Comparison of ENCODE assay signal across 8 mouse cellular contexts in genomic region chr11:116138468-116139138, GRCm38 (mm10). TPM values are rescaled to one million over a fixed set of nuclear protein-coding genes. Genes with fewer than 3 reads are reported as not detected.
A peak's percentile ranks its signal among the peaks of the same experiment; 100 is the strongest.
DNase-seq lines count a peak whose midpoint lies in the region; ATAC-seq and TF ChIP-seq lines count a peak whose summit lies in the region.

Gene Mrpl38, minus strand, starts transcription at chr11:116138868.

- ATAC-seq in hindbrain, postnatal 0 days: peak; percentile 97
- ATAC-seq in megakaryocyte, adult 5-6 weeks (ENCODE audit: poor library complexity, severe bottlenecking): peak; percentile 93

- TF ChIP-seq CTCF in gastrocnemius, adult 2 months (IDR thresholded peaks at IDR 0.05): peak; percentile 86
- TF ChIP-seq CTCF in hindbrain, postnatal 0 days (IDR thresholded peaks at IDR 0.05; ENCODE audit: low read depth): peak; percentile 79
- TF ChIP-seq CTCF in left cerebral cortex, adult 2 months (IDR thresholded peaks at IDR 0.05): peak; percentile 75

- no peaks in the 10 kb centered on the region for H3K9me3 ChIP-seq in hindbrain, postnatal 0 days (ENCODE audit: low read length)

- DNase-seq in WW6 (ENCODE audit: low read depth, low spot score): peak; percentile 97
- DNase-seq in cerebellum, postnatal 4 days (ENCODE audit: low spot score in 2 of 2): peak; percentile 74 to 86
- peak; percentile 92 for DNase-seq in gastrocnemius, adult 2 months
- DNase-seq in hindbrain, postnatal 0 days (ENCODE audit: low spot score): peak; percentile 96
- DNase-seq in left cerebral cortex, adult 2 months (ENCODE audit: extremely low spot score in 1 of 2, low spot score in 2 of 2): peak; percentile 74 to 80
- DNase-seq in right cerebral cortex, adult 2 months (ENCODE audit: low spot score in 2 of 2): peak; percentile 78 to 81
- DNase-seq in urinary bladder, postnatal 14 days (ENCODE audit: low spot score): peak; percentile 90

- under 1% methylated on average over 59 of the region's 60 CpGs for WGBS in hindbrain, postnatal 0 days

- H3K27me3 ChIP-seq in hindbrain, postnatal 0 days (ENCODE audit: insufficient read depth, low read length): no peaks in the 10 kb centered on the region

- H3K4me1 ChIP-seq in hindbrain, postnatal 0 days (ENCODE audit: insufficient read depth, low read length): no peaks in the 10 kb centered on the region

- peak within 1 kb of the TSS; percentile 88 for H3K27ac ChIP-seq in gastrocnemius, adult 2 months
- H3K27ac ChIP-seq in hindbrain, postnatal 0 days: peak within 1 kb of the TSS; percentile 69
- peak within 1 kb of the TSS; percentile 79 for H3K27ac ChIP-seq in left cerebral cortex, adult 2 months

- peak within 1 kb of the TSS; percentile 98 for H3K4me3 ChIP-seq in gastrocnemius, adult 2 months
- peak within 1 kb of the TSS; percentile 86 for H3K4me3 ChIP-seq in hindbrain, postnatal 0 days (ENCODE audit: low read length)
- peak within 1 kb of the TSS; percentile 84 for H3K4me3 ChIP-seq in left cerebral cortex, adult 2 months

- 0 out of 2 replicates have a peak, but pooled peaks cover 8% of the 10 kb centered on the region for H3K36me3 ChIP-seq in hindbrain, postnatal 0 days (ENCODE audit: insufficient read depth, low read length)

- H3K9ac ChIP-seq in hindbrain, postnatal 0 days (replicated peaks; ENCODE audit: low read length): peak within 1 kb of the TSS; percentile 75

- intact Hi-C loops in gastrocnemius, adult 2 months (cut with DNase I): no loop called here
- intact Hi-C loops in left cerebral cortex, adult 2 months (cut with DNase I): loop anchor here (2.0 kb wide), 2 partner anchors 60 to 84 kb away; partner anchors contain the start of genes Acox1 and Ten1

- peak within 1 kb of the TSS; percentile 79 for H3K4me2 ChIP-seq in hindbrain, postnatal 0 days (ENCODE audit: low read depth, low read length)

RNA-seq across cellular contexts. Expression of gene Mrpl38, which starts in this region (rescaled TPM):
- total RNA-seq in gastrocnemius, adult 2 months (2021): 10 to 100 TPM; 47.5 to 61.5 TPM
- 83.9 and 94.0 TPM in 2 replicates for total RNA-seq in hindbrain, postnatal 0 days (2014; rRNA removed)
- polyA plus RNA-seq in hindbrain, postnatal 0 days (2015; fragmentation: Nextera tagmentation; extraction: Ambion mirVana): 71.9 and 73.3 TPM in 2 replicates
- total RNA-seq in left cerebral cortex, adult 2 months (2021): 10 to 100 TPM; 59.4 to 66.8 TPM
- 14.6 and 17.3 TPM in 2 replicates for total RNA-seq in megakaryocyte, adult 5-6 weeks (2015)
- 6.9 and 10.0 TPM in 2 replicates for total RNA-seq in megakaryocyte, adult 5-6 weeks (2017)

Comparison
In these comparisons a context has a peak if more than half of its experiments do, and no peak if none do; other contexts are left out.
1. Peak in every context shown above with its lines: DNase-seq, ATAC-seq, H3K4me3 ChIP-seq and H3K27ac ChIP-seq.